Mouse (Mus musculus): ENCODE results near the gene Rrp12. TPM values are rescaled to one million over a fixed set of nuclear protein-coding genes. Genes with fewer than 3 reads are reported as not detected.

The Rrp12 gene
- total RNA-seq, 1 experiment, result 48.6 TPM

DNA sequence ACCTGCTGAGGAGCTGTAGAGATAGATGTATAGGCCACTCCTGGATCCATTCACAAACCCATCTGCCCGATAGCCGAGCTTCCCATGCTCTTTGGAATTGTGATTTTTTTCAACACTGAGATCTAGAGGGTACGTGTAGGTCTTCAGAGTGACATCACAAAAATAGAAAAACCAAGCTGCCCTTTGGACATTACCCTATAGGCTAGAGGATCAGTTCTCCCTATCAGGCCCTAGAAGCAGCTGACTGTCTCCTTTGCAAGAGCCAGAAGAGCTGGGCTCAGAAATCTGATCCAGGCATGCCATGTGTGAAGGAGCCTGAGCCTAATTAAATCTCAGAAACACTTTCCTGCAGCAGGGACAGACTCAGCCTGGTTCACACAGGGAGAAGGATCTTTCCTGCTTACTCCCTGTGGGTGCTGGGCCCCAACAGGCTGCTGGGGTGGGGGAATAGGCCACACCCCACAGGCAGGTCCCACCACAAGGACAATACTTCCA lies 38.1 kb downstream of the Rrp12 start:
- DNase-seq (ENCODE audit: low read depth, low spot score), result no peak
- TF ChIP-seq HCFC1 (IDR thresholded peaks at IDR 0.05; ENCODE audit: borderline replicate concordance, insufficient read depth, low read length) (no peak), ZC3H11A (IDR thresholded peaks at IDR 0.05; ENCODE audit: borderline replicate concordance, low read depth, low read length) (no peak), MAFK (IDR thresholded peaks at IDR 0.05; ENCODE audit: insufficient read depth, low read depth, low read length) (no peak), CHD2 (IDR thresholded peaks at IDR 0.05; ENCODE audit: low read depth, low read length) (no peak), ZNF384 (IDR thresholded peaks at IDR 0.05; ENCODE audit: low read depth, low read length) (no peak)
- no peak overlapping the region for H3K27ac ChIP-seq (ENCODE audit: insufficient read depth, low read depth, low read length, poor library complexity, severe bottlenecking)
- H3K4me1 ChIP-seq (ENCODE audit: control insufficient read depth in 2 of 2, insufficient read depth in 2 of 2, low read length in 2 of 2, poor library complexity in 1 of 2), result 0 out of 4 replicates have a peak, but pooled peaks cover 0 to 2% of the 10 kb centered on the region in 2 experiments
- H3K36me3 ChIP-seq (ENCODE audit: control insufficient read depth, insufficient read depth, low read length, poor library complexity, severe bottlenecking), result peaks cover 12% of the 10 kb centered on the region; the same call in 1 of the 2 replicates
- no peak overlapping the region for H3K9ac ChIP-seq (ENCODE audit: insufficient read depth, low read depth, low read length, poor library complexity, severe bottlenecking)
- H3K9me3 ChIP-seq (ENCODE audit: control insufficient read depth, insufficient read depth, low read depth, low read length), result no peaks in the 10 kb centered on the region
- in situ Hi-C loops (cut with MboI; ENCODE audit: low sequenced_read_pairs in 2 of 2, unreplicated experiment in 2 of 2), result no loop called here
- no peak overlapping the region for H3K4me3 ChIP-seq (ENCODE audit: insufficient read depth in 1 of 2, low read depth in 1 of 2, low read length in 2 of 2, poor library complexity in 1 of 2, severe bottlenecking in 1 of 2)

DNA sequence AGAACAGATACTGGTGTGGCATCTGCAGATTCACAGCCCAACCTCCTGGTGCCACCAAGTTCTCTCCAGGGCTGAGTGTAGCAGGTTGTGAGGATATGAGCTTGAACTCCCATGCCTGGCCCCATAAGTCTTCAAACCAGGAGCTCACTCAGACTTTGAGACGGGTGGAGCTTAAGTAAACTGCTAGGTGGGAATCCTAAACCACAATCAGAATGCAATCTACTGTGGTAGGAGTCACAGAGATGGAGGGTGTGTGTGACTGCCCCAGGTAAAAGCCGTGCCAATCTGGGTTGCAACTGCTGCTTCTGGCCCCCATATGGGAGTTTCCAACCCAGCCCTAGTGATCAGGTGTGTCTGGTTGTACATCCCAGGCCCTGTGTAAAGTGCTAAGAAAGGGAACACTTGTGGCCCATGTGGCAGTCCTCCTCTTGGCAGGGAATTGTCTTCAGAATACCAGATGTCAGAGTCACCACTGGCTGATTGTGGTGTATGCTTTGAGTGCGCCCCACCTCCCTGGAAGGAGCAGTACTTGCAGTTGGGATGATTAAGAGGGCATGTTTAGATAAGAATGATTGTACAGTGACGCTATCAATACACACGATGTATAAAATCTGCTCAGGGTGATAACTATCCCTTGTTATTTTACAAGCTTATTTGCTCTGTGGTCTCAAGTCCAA lies 38.7 kb downstream of the Rrp12 start:
- H3K36me3 ChIP-seq (ENCODE audit: control insufficient read depth, insufficient read depth, low read length, poor library complexity, severe bottlenecking), result peaks cover 6% of the 10 kb centered on the region; the same call in 1 of the 2 replicates
- DNase-seq (ENCODE audit: low read depth, low spot score), result no peak
- H3K9ac ChIP-seq (ENCODE audit: insufficient read depth, low read depth, low read length, poor library complexity, severe bottlenecking), result no peak overlapping the region
- H3K27ac ChIP-seq (ENCODE audit: insufficient read depth, low read depth, low read length, poor library complexity, severe bottlenecking), result no peak overlapping the region
- TF ChIP-seq HCFC1 (IDR thresholded peaks at IDR 0.05; ENCODE audit: borderline replicate concordance, insufficient read depth, low read length), result no peak
- TF ChIP-seq ZC3H11A (IDR thresholded peaks at IDR 0.05; ENCODE audit: borderline replicate concordance, low read depth, low read length), result no peak
- no peak for TF ChIP-seq MAFK (IDR thresholded peaks at IDR 0.05; ENCODE audit: insufficient read depth, low read depth, low read length)
- TF ChIP-seq CHD2 (IDR thresholded peaks at IDR 0.05; ENCODE audit: low read depth, low read length), result no peak
- no peak for TF ChIP-seq ZNF384 (IDR thresholded peaks at IDR 0.05; ENCODE audit: low read depth, low read length)
- H3K9me3 ChIP-seq (ENCODE audit: control insufficient read depth, insufficient read depth, low read depth, low read length), result no peaks in the 10 kb centered on the region
- H3K4me3 ChIP-seq (ENCODE audit: insufficient read depth in 1 of 2, low read depth in 1 of 2, low read length in 2 of 2, poor library complexity in 1 of 2, severe bottlenecking in 1 of 2), result no peak overlapping the region
- in situ Hi-C loops (cut with MboI; ENCODE audit: low sequenced_read_pairs in 2 of 2, unreplicated experiment in 2 of 2), result no loop called here
- 0 out of 4 replicates have a peak, but pooled peaks cover 0 to 2% of the 10 kb centered on the region in 2 experiments for H3K4me1 ChIP-seq (ENCODE audit: control insufficient read depth in 2 of 2, insufficient read depth in 2 of 2, low read length in 2 of 2, poor library complexity in 1 of 2)

DNA sequence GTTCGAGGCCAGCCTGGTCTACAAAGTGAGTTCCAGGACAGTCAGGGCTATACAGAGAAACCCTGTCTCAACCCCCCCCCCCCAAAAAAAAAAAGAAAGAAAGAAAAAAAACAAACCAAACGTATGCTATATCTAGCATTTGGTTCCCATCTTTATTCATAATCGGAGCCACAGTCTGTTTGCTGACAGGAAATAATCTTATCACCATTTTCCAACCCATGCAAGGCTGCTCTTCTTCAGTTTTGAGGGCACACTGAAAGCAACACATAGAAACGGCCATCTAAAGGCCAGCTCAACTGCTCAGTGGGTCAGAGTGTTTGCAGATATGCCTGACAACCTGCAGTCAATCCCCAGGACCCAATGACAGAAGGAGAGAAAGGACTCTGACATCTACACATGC lies 43.5 kb downstream of the Rrp12 start:
- Histone ChIP-seq H3K9ac (ENCODE audit: insufficient read depth, low read depth, low read length, poor library complexity, severe bottlenecking) (no peak overlapping the region), H3K36me3 (ENCODE audit: control insufficient read depth, insufficient read depth, low read length, poor library complexity, severe bottlenecking) (no peaks in the 10 kb centered on the region), H3K27ac (ENCODE audit: insufficient read depth, low read depth, low read length, poor library complexity, severe bottlenecking) (no peak overlapping the region), H3K9me3 (ENCODE audit: control insufficient read depth, insufficient read depth, low read depth, low read length) (no peaks in the 10 kb centered on the region), H3K4me1 (ENCODE audit: control insufficient read depth in 2 of 2, insufficient read depth in 2 of 2, low read length in 2 of 2, poor library complexity in 1 of 2) (peaks cover 0 to 12% of the 10 kb centered on the region in 2 experiments; a peak in 2 of 4 replicates), H3K4me3 (ENCODE audit: insufficient read depth in 1 of 2, low read depth in 1 of 2, low read length in 2 of 2, poor library complexity in 1 of 2, severe bottlenecking in 1 of 2) (no peak overlapping the region)
- no peak for TF ChIP-seq ZC3H11A (IDR thresholded peaks at IDR 0.05; ENCODE audit: borderline replicate concordance, low read depth, low read length)
- TF ChIP-seq HCFC1 (IDR thresholded peaks at IDR 0.05; ENCODE audit: borderline replicate concordance, insufficient read depth, low read length), result no peak
- TF ChIP-seq ZNF384 (IDR thresholded peaks at IDR 0.05; ENCODE audit: low read depth, low read length), result no peak
- TF ChIP-seq MAFK (IDR thresholded peaks at IDR 0.05; ENCODE audit: insufficient read depth, low read depth, low read length), result no peak
- TF ChIP-seq CHD2 (IDR thresholded peaks at IDR 0.05; ENCODE audit: low read depth, low read length), result no peak
- in situ Hi-C loops (cut with MboI; ENCODE audit: low sequenced_read_pairs in 2 of 2, unreplicated experiment in 2 of 2), result no loop called here
- DNase-seq (ENCODE audit: low read depth, low spot score), result no peak

DNA sequence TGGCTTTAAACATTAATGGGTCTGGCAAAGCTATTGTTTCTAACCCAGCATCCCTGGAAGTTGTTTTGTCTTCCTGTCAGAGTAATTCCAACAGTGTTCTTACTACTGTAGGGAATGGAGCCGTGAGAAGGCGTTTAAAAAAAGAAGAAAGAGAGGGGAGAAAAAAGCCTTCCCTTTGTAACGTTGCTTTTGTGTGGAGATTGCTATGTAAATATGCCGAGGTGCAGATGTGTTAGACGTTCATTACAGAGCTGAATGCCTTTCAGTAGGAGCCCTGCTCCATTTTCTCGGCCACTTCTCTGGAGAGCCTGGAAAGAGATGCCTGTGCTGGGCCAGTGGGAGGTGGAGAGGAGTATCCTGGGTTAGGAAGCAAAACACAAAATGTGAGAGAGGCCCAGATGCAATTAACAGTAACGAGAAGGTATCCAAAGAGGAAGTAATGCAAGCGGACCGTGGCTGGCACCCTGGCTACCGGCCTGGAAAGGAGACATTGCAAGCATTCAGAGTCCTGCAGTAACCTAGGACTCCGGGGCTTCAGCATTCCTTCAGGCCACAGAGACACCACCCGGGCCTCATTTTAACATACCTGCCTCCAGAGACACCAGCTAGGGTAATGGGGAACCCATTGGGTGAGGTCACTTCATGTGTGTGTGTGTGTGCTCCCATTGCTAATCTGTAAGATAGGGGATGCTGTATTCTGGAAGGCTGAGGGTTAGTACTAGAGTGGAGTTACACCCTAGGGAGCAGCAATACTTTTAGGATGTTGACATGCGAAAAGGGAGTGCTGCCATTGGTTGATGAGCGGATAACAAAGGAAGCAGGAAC lies 45.0 kb downstream of the Rrp12 start:
- Histone ChIP-seq H3K9ac (ENCODE audit: insufficient read depth, low read depth, low read length, poor library complexity, severe bottlenecking) (no peak overlapping the region), H3K27ac (ENCODE audit: insufficient read depth, low read depth, low read length, poor library complexity, severe bottlenecking) (no peak overlapping the region), H3K9me3 (ENCODE audit: control insufficient read depth, insufficient read depth, low read depth, low read length) (no peaks in the 10 kb centered on the region), H3K4me1 (ENCODE audit: control insufficient read depth in 2 of 2, insufficient read depth in 2 of 2, low read length in 2 of 2, poor library complexity in 1 of 2) (peaks cover 0 to 17% of the 10 kb centered on the region in 2 experiments; a peak in 2 of 4 replicates), H3K4me3 (ENCODE audit: insufficient read depth in 1 of 2, low read depth in 1 of 2, low read length in 2 of 2, poor library complexity in 1 of 2, severe bottlenecking in 1 of 2) (no peak overlapping the region), H3K36me3 (ENCODE audit: control insufficient read depth, insufficient read depth, low read length, poor library complexity, severe bottlenecking) (no peaks in the 10 kb centered on the region)
- in situ Hi-C loops (cut with MboI; ENCODE audit: low sequenced_read_pairs in 2 of 2, unreplicated experiment in 2 of 2), result no loop called here
- TF ChIP-seq CHD2 (IDR thresholded peaks at IDR 0.05; ENCODE audit: low read depth, low read length), result no peak
- TF ChIP-seq ZC3H11A (IDR thresholded peaks at IDR 0.05; ENCODE audit: borderline replicate concordance, low read depth, low read length), result no peak
- no peak for DNase-seq (ENCODE audit: low read depth, low spot score)

Data from ES-E14 (cell line).